Mouse (Mus musculus): ENCODE measurements around the gene 2310011J03Rik. TPM values are rescaled to one million over a fixed set of nuclear protein-coding genes. Genes with fewer than 3 reads are reported as not detected.
"Not testable (repeated sequence)": the region's sequence is repeated elsewhere in the genome, so short reads cannot be mapped to it uniquely, and the experiment has no call there.

The 2310011J03Rik gene
- polyA plus RNA-seq, 1 experiment from 2014 or later: 50.5 TPM

DNA sequence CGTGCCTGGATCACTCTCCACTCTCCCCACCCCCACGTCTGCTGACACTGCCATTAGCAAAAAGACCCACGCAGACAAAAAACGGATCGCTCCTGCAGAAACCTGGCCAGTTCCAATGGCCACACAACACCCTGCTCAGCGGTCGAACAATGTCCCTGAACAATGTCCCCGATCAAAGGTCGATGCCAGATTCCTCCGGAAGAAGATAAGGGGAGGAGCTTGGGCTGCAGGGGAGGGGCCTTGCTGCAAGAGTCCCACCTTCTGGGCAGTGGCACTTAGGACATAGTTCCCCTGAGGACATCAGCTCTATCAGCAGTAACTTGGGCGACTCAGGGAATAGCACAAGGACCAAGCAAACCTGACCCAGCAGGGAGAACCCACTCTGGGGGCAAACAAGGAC, 31.6 kb upstream of the 2310011J03Rik start:
- no peak for ATAC-seq (ENCODE audit: insufficient number of reproducible peaks, insufficient read depth, low FRiP score, low TSS enrichment, low read depth)
- Histone ChIP-seq H3K4me3 (replicated peaks) (no peak overlapping the region), H3K36me3 (no peaks in the 10 kb centered on the region), H3K4me2 (no peak overlapping the region), H3K27ac (no peak overlapping the region), H3K4me1 (replicated peaks) (peaks cover 28% of the 10 kb centered on the region), H3K27me3 (peaks cover 100% of the 10 kb centered on the region), H3K9me3 (no peaks in the 10 kb centered on the region), H3K9ac (replicated peaks) (no peak overlapping the region)
- 29% methylated on average over 11 of the region's 11 CpGs for WGBS

DNA sequence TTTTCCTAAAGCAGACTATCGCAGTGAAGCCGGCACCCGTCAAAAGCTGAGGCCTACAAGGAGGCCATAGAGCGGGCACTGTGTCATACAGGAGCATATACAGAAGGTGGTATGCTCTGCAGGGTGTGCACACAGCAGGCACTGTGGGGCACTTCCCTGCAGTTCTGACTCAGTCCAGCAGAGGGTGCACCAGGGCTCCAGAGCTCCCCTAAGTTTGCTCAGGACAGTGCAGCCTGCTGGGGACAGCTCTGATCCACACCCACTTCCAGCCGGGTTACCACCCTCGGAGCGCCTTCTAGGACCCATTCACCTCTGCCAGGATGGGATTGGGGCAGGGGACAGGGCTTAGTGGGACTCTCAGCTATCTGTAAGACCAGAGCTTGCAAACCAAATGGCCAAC, 30.0 kb upstream of the 2310011J03Rik start:
- ATAC-seq (ENCODE audit: insufficient number of reproducible peaks, insufficient read depth, low FRiP score, low TSS enrichment, low read depth): peak; percentile 38; the same call in 1 of the 2 replicates
- WGBS: 6% methylated on average over 7 of the region's 7 CpGs

DNA sequence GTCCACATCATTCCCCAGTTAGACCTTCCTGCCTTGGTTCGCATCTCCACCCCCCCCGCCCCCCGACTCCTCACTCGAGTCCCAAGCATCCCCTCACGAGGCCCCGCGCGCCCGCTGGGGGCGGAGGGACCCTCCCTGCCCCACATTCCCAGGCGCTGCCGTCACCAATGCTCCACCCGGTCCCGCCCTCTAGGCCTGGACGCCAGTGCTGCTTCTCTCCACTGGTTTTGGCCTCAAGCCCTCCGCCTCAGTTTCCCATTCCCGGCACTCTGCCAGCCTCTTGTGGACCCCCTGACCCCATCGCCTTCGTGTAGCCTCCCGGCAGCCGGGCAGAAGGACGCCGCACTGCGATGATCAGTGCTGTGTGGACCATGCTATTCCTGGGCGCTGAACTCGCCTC, 28.6 kb upstream of the 2310011J03Rik start:
- no peak for ATAC-seq (ENCODE audit: insufficient number of reproducible peaks, insufficient read depth, low FRiP score, low TSS enrichment, low read depth)
- H3K4me3 ChIP-seq (replicated peaks): peak overlapping the region; percentile 34
- peaks cover 23% of the 10 kb centered on the region for H3K4me1 ChIP-seq (replicated peaks)
- H3K4me2 ChIP-seq: peak overlapping the region; percentile 51
- peaks cover 100% of the 10 kb centered on the region for H3K27me3 ChIP-seq
- H3K9ac ChIP-seq (replicated peaks): peak overlapping the region; percentile 23; the same call in 1 of the 2 replicates
- 17% methylated on average over 25 of the region's 26 CpGs for WGBS
- H3K27ac ChIP-seq: no peak overlapping the region
- H3K9me3 ChIP-seq: no peaks in the 10 kb centered on the region
- H3K36me3 ChIP-seq: no peaks in the 10 kb centered on the region

More for the DNA sequence above, 30.0 kb upstream of the 2310011J03Rik start:
- no peak overlapping the region for H3K4me2 ChIP-seq
- no peaks in the 10 kb centered on the region for H3K9me3 ChIP-seq
- H3K9ac ChIP-seq (replicated peaks): no peak overlapping the region
- no peak overlapping the region for H3K27ac ChIP-seq
- peaks cover 19% of the 10 kb centered on the region for H3K4me1 ChIP-seq (replicated peaks)
- no peaks in the 10 kb centered on the region for H3K36me3 ChIP-seq
- H3K27me3 ChIP-seq: peaks cover 100% of the 10 kb centered on the region
- no peak overlapping the region for H3K4me3 ChIP-seq (replicated peaks)

GRCm38 (mm10) chr10:80348244-80348781, 28.0 kb upstream of the 2310011J03Rik start, which contains the start of gene Adamtsl5:
Gene Adamtsl5 (minus strand): TSS chr10:80348412.
- under 1% methylated on average over 42 of the region's 42 CpGs for WGBS
- H3K27ac ChIP-seq: no peak within 1 kb of the TSS
- no peaks in the 10 kb centered on the region for H3K36me3 ChIP-seq
- H3K4me1 ChIP-seq (replicated peaks): peaks cover 28% of the 10 kb centered on the region
- H3K9ac ChIP-seq (replicated peaks): peak within 1 kb of the TSS; percentile 23; the same call in 1 of the 2 replicates
- H3K4me3 ChIP-seq (replicated peaks): peak within 1 kb of the TSS; percentile 34
- H3K9me3 ChIP-seq: no peaks in the 10 kb centered on the region
- no peak for ATAC-seq (ENCODE audit: insufficient number of reproducible peaks, insufficient read depth, low FRiP score, low TSS enrichment, low read depth)
- H3K4me2 ChIP-seq: peak within 1 kb of the TSS; percentile 51
- H3K27me3 ChIP-seq: peaks cover 100% of the 10 kb centered on the region

GRCm38 (mm10) chr10:80347514-80347967, 27.2 kb upstream of the 2310011J03Rik start:
- ATAC-seq (ENCODE audit: insufficient number of reproducible peaks, insufficient read depth, low FRiP score, low TSS enrichment, low read depth): no peak
- Histone ChIP-seq H3K4me2 (peak overlapping the region; percentile 51; the same call in 1 of the 2 replicates), H3K4me3 (replicated peaks) (peak overlapping the region; percentile 34), H3K27ac (no peak overlapping the region), H3K36me3 (no peaks in the 10 kb centered on the region), H3K27me3 (peaks cover 100% of the 10 kb centered on the region), H3K9ac (replicated peaks) (no peak overlapping the region), H3K9me3 (no peaks in the 10 kb centered on the region), H3K4me1 (replicated peaks) (peaks cover 36% of the 10 kb centered on the region)
- WGBS: 17% methylated on average over 16 of the region's 17 CpGs

DNA sequence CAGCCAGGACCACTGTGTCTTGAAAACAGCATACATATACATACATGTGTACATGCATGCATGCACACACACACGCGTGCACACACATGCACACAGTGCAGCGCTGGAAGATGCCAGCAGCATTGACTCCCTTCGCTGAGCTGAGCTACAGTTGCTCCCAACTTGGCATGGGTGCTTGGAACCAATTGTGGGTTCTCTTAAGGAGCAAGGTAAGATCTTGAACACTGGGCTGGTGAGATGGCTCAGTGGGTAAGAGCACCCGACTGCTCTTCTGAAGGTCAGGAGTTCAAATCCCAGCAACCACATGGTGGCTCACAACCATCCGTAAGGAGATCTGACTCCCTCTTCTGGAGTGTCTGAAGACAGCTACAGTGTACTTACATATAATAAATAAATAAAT, 25.6 kb upstream of the 2310011J03Rik start:
- not testable (repeated sequence) for H3K9ac ChIP-seq (replicated peaks); H3K27ac ChIP-seq; ATAC-seq (ENCODE audit: insufficient number of reproducible peaks, insufficient read depth, low FRiP score, low TSS enrichment, low read depth); H3K9me3 ChIP-seq; H3K4me3 ChIP-seq (replicated peaks); H3K36me3 ChIP-seq; H3K4me2 ChIP-seq
- Histone ChIP-seq H3K4me1 (replicated peaks) (peaks cover 48% of the 10 kb centered on the region), H3K27me3 (peaks cover 100% of the 10 kb centered on the region)
- 69% methylated on average over 6 of the region's 6 CpGs for WGBS

DNA sequence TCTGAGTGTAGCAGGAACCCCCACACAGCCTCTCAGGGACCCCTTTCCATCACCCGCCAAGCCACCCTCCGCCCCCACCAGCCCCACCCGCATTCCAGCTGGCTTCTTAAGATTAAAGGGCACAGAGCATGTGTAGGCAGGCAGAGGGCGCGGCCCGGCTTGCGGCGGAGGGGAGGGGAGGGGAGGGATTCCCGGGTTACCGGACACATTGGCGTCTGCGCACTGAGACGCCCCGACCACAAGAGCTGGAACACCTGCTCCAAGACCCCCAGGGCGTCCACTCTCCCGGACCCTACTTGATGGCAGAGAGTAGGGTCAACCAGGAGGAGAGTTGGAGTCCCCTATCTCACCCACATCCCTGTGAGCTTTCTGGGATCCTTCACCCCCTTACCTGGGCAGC, 24.8 kb upstream of the 2310011J03Rik start:
- Histone ChIP-seq H3K27ac (no peak overlapping the region), H3K4me2 (peak overlapping the region; percentile 16; the same call in 1 of the 2 replicates), H3K9ac (replicated peaks) (no peak overlapping the region), H3K4me3 (replicated peaks) (no peak overlapping the region; the same call in 1 of the 2 replicates), H3K27me3 (peaks cover 100% of the 10 kb centered on the region), H3K36me3 (no peaks in the 10 kb centered on the region), H3K9me3 (no peaks in the 10 kb centered on the region), H3K4me1 (replicated peaks) (peaks cover 52% of the 10 kb centered on the region)
- ATAC-seq (ENCODE audit: insufficient number of reproducible peaks, insufficient read depth, low FRiP score, low TSS enrichment, low read depth): no peak
- under 1% methylated on average over 16 of the region's 16 CpGs for WGBS

DNA sequence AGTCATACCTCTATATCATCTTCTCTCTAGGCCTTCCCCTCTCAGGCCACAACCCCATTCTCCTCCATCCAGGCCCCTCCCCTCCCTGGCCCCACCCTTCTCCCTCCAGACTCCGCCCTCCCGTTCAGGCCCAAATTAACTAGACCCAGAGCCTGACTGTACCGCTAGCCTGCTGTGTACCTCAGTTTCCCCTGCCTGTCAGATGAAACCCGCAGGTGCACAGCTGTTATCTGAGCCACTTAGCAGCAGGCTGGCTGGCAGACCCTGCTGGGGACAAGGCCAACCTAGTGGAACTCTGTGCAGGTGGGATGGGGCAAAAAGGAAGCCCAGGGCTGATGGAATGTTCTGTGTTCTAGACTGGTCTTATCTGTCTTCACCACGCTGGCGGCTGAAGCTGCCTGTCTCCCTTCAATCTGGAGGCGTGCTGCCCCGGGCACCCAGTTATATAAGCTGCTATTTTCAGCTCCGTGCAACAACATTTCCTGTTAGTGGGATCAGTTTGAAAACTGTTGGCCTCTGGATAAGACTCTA, 23.9 kb upstream of the 2310011J03Rik start:
- no peaks in the 10 kb centered on the region for H3K9me3 ChIP-seq
- H3K4me3 ChIP-seq (replicated peaks): no peak overlapping the region
- no peak overlapping the region for H3K27ac ChIP-seq
- WGBS: 40% methylated on average over 9 of the region's 9 CpGs
- 0 out of 2 replicates have a peak overlapping the region, but pooled peaks have one; percentile 58 for H3K4me2 ChIP-seq
- H3K4me1 ChIP-seq (replicated peaks): peaks cover 52% of the 10 kb centered on the region
- H3K36me3 ChIP-seq: no peaks in the 10 kb centered on the region
- H3K27me3 ChIP-seq: peaks cover 98% of the 10 kb centered on the region
- H3K9ac ChIP-seq (replicated peaks): no peak overlapping the region
- ATAC-seq (ENCODE audit: insufficient number of reproducible peaks, insufficient read depth, low FRiP score, low TSS enrichment, low read depth): no peak

DNA sequence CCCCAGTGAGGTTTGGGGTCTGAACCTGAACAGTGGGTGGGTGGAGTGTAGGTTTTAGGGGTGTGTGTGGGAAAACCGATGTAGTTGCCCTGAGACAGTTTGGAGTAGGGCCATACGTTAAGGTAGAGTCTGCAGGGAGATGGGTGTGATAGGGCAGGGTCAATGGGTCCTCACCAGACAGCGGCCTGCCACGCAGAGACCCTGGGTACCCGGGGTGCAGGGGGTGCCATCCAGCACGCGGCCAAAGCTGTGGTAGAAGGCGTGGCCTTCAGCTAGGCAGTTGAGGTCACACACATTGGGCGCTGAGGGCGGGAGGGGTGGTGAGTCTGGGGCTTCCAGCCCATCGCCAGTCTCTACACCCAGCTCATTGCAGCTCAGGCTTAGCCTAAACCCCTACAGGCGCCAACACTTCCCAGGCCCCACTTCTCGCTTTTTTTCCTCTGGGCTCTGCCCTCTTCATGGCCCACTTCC, 23.1 kb upstream of the 2310011J03Rik start:
- no peak overlapping the region for H3K27ac ChIP-seq
- peak; percentile 16; the same call in 1 of the 2 replicates for ATAC-seq (ENCODE audit: insufficient number of reproducible peaks, insufficient read depth, low FRiP score, low TSS enrichment, low read depth)

DNA sequence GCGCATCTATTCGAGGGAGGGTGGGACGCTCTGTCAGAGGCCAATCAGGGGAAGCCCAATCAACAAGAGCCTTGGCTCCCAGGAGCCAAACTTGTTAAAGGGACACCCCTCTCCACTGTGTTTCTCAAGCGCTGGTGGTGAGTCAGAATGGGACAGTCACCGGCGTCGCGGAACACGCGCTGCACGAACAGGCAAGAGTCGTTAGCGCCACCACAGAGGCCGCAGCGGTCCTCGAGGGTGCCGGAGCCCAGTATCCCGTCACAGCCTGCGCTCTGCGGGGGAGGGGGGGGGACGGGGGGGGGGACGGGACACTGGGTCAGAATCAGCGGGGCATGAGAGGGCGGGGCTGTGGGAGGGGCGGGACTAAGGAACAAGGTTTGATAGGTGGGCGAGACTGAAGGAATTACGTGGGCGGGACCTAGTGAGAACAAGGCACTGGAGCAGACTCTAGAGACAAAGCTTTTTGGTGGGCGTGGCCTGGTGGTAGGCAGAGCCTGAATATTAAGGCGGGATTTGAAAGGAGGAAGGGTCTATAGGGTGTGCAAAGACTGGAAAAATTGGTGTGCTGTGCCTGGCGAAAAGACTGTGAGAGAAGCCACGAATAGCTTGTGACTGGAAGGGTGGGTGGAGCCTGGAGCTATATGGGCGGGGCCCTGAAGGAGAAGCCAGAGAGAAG, 22.6 kb upstream of the 2310011J03Rik start:
- Histone ChIP-seq H3K4me2 (peak overlapping the region; percentile 58), H3K9me3 (no peaks in the 10 kb centered on the region), H3K9ac (replicated peaks) (no peak overlapping the region), H3K4me1 (replicated peaks) (peaks cover 39% of the 10 kb centered on the region), H3K36me3 (no peaks in the 10 kb centered on the region), H3K27ac (no peak overlapping the region), H3K27me3 (peaks cover 91% of the 10 kb centered on the region), H3K4me3 (replicated peaks) (peak overlapping the region; percentile 36)
- ATAC-seq (ENCODE audit: insufficient number of reproducible peaks, insufficient read depth, low FRiP score, low TSS enrichment, low read depth): peak; percentile 24; the same call in 1 of the 2 replicates
- WGBS: 1% methylated on average over 30 of the region's 33 CpGs

More for the DNA sequence above, 23.1 kb upstream of the 2310011J03Rik start:
- Histone ChIP-seq H3K4me1 (replicated peaks) (peaks cover 45% of the 10 kb centered on the region), H3K4me2 (peak overlapping the region; percentile 58), H3K9me3 (no peaks in the 10 kb centered on the region), H3K27me3 (peaks cover 92% of the 10 kb centered on the region), H3K4me3 (replicated peaks) (peak overlapping the region; percentile 36), H3K9ac (replicated peaks) (no peak overlapping the region), H3K36me3 (no peaks in the 10 kb centered on the region)
- WGBS: 28% methylated on average over 13 of the region's 13 CpGs

DNA sequence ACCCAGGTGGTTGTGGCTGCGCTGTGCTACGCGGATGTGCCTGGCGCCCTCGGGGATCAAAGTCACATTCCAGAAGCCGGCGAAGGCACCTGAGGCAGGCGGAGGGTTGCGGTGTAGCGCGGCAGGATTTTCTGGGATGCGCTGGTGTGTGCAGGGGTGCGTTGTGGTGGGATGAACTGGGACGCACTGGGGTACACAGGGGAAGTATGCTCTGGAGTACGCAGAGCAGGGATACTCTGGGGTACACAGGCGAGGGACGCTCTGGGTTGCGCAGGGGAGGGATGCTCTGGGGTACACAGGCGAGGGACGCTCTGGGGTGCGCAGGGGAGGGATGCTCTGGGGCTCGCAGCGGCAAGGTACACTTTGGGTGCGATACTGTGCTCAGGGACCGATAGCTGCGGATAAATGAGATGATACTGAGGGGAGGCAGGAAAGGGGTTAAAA, 22.0 kb upstream of the 2310011J03Rik start:
- 1% methylated on average over 26 of the region's 26 CpGs for WGBS
- Histone ChIP-seq H3K27me3 (peaks cover 86% of the 10 kb centered on the region), H3K4me2 (peak overlapping the region; percentile 58), H3K36me3 (no peaks in the 10 kb centered on the region), H3K9me3 (no peaks in the 10 kb centered on the region), H3K9ac (replicated peaks) (no peak overlapping the region), H3K4me3 (replicated peaks) (peak overlapping the region; percentile 36), H3K4me1 (replicated peaks) (peaks cover 37% of the 10 kb centered on the region), H3K27ac (no peak overlapping the region)
- no peak for ATAC-seq (ENCODE audit: insufficient number of reproducible peaks, insufficient read depth, low FRiP score, low TSS enrichment, low read depth)

Measured in limb, embryonic 12.5 days (tissue).